Mouse (Mus musculus): Measurements from ENCODE around the gene Kcnj14.

DNA sequence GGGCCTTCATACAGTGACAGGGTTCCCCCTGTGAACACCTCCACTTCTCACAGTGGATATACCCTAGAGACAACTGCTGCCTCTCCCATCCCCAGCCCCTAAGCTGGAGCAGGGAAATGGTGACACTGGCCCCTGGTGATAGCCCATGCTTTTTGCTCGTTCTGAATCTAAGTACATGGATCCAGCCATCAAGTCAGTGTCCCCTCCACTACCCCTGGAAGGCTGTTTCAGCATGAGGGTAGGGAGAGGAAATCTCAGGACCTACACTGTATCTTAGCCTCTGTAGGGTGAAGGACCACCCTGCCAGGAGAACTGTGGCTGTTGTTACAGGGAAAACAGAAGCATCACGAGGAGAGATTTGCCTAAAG lies 8.6 kb downstream of the Kcnj14 start:
- TF ChIP-seq POLR2A (IDR thresholded peaks at IDR 0.05; ENCODE audit: borderline replicate concordance, low read depth, low read length) (no peak), CTCF (IDR thresholded peaks at IDR 0.05; ENCODE audit: low read depth, low read length) (no peak)
